Mouse (Mus musculus) heart, adult 8-10 months (tissue): ENCODE measurements around the gene Atp5l. TPM values are rescaled to one million over a fixed set of nuclear protein-coding genes. Genes with fewer than 3 reads are reported as not detected.

ENCODE experiments used
- DNase-seq: peaks from one replicate; pipeline ENCODE4 v3.0.0; 2022; ENCODE audit warnings: low spot score
- total RNA-seq, 4 experiments: library from RNA; stranded (reverse); gene quantifications; 2 replicates each; pipeline ENCODE4 v1.2.4; 2022

Gene Atp5l
- total RNA-seq, 4 experiments from 2014 or later = 1,427 to 1,918 (median 1,690) TPM

- no peak for DNase-seq
Observed at GRCm38 (mm10) chr9:44892664-44893063, 27.9 kb downstream of the Atp5l start.

GRCm38 (mm10) chr9:44891210-44891609, 29.3 kb downstream of the Atp5l start:
- no peak for DNase-seq

- DNase-seq = no peak
Observed at GRCm38 (mm10) chr9:44890122-44890521, 30.4 kb downstream of the Atp5l start.

GRCm38 (mm10) chr9:44888114-44888624, 32.4 kb downstream of the Atp5l start:
- no peak for DNase-seq

- DNase-seq = no peak
Observed at GRCm38 (mm10) chr9:44882981-44883569, 37.5 kb downstream of the Atp5l start.

GRCm38 (mm10) chr9:44882436-44882980, 38.0 kb downstream of the Atp5l start:
- no peak for DNase-seq

- DNase-seq = peak; percentile 69
Observed at GRCm38 (mm10) chr9:44881941-44882435, 38.6 kb downstream of the Atp5l start.

GRCm38 (mm10) chr9:44881221-44881871, 39.2 kb downstream of the Atp5l start, which contains the start of gene Kmt2a:
Kmt2a (minus strand) TSS chr9:44881296.
- peak; percentile 94 for DNase-seq

- no peak for DNase-seq
Observed at GRCm38 (mm10) chr9:44880309-44881081, 40.0 kb downstream of the Atp5l start.

GRCm38 (mm10) chr9:44879694-44880271, 40.8 kb downstream of the Atp5l start:
- DNase-seq = no peak

GRCm38 (mm10) chr9:44878776-44879500, 41.6 kb downstream of the Atp5l start:
- DNase-seq = no peak

- no peak for DNase-seq
Observed at GRCm38 (mm10) chr9:44877686-44878085, 42.9 kb downstream of the Atp5l start.

GRCm38 (mm10) chr9:44875476-44875875, 45.1 kb downstream of the Atp5l start:
- no peak for DNase-seq

GRCm38 (mm10) chr9:44874198-44874597, 46.3 kb downstream of the Atp5l start:
- DNase-seq = no peak

- no peak for DNase-seq
Observed at GRCm38 (mm10) chr9:44873665-44874064, 46.9 kb downstream of the Atp5l start.

- no peak for DNase-seq
Observed at GRCm38 (mm10) chr9:44868336-44869094, 52.0 kb downstream of the Atp5l start.

- no peak for DNase-seq
Observed at GRCm38 (mm10) chr9:44867664-44868063, 52.9 kb downstream of the Atp5l start.

- no peak for DNase-seq
Observed at GRCm38 (mm10) chr9:44866501-44867240, 53.9 kb downstream of the Atp5l start.
